Mouse (Mus musculus) bone marrow macrophage, adult 2 months (primary cell): Measurements from ENCODE around the gene Rapgef4. TPM values are rescaled to one million over a fixed set of nuclear protein-coding genes. Genes with fewer than 3 reads are reported as not detected.
A peak's percentile ranks its signal among the peaks of the same experiment; 100 is the strongest.

Source experiments
- H3K27ac ChIP-seq: 2 replicates; pipeline ENCODE4 v1.5.1; 2012; ENCODE audit warnings: low read depth, low read length; ENCODE audit not compliant: insufficient read depth
- H3K4me1 ChIP-seq: 2 replicates; pipeline ENCODE4 v1.6.1; 2012; ENCODE audit warnings: low read length; ENCODE audit not compliant: control insufficient read depth, insufficient read depth
- H3K4me3 ChIP-seq: 2 replicates; pipeline ENCODE4 v1.5.1; 2012; ENCODE audit warnings: mild to moderate bottlenecking, low read length, moderate library complexity; ENCODE audit not compliant: insufficient read depth
- CTCF ChIP-seq: IDR thresholded peaks from 2 replicates; pipeline ENCODE4 v1.5.1; 2012; ENCODE audit warnings: low read depth, mild to moderate bottlenecking, low read length, moderate library complexity
- POLR2A ChIP-seq: IDR thresholded peaks from 2 replicates; pipeline ENCODE4 v1.6.1; 2012; ENCODE audit warnings: mild to moderate bottlenecking, low read depth, low read length, borderline replicate concordance
- polyA plus RNA-seq: library from polyadenylated mRNA; stranded (reverse); fragments of >200 nt; gene quantifications from 2 replicates; pipeline ENCODE4 v1.2.4, GENCODE M21; 2012; ENCODE audit not compliant: missing spikeins, insufficient read depth, insufficient read length

Gene Rapgef4
- polyA plus RNA-seq, 1 experiment = not detected

DNA sequence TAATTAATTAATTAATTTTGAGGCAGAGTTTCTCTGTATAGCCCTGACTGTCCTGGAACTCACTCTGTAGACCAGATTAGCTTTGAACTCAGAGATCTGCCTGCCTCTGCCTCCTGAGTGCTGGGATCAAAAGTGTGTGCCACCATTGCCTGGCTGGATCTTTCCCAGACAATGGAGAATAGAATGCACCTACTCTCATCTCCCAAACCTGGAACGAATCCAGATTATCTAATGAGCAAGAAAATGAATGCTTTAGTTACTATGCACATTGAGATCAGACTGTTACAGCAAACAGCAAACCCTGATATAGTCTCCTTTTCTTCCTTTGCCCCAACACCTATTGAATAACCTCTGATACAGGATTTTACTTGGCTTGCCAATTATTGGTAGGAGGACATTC lies 23.1 kb upstream of the Rapgef4 start:
- Histone ChIP-seq H3K4me3 (no peak overlapping the region), H3K27ac (no peak overlapping the region), H3K4me1 (no peaks in the 10 kb centered on the region)
- no peak for TF ChIP-seq POLR2A
- TF ChIP-seq CTCF = no peak

DNA sequence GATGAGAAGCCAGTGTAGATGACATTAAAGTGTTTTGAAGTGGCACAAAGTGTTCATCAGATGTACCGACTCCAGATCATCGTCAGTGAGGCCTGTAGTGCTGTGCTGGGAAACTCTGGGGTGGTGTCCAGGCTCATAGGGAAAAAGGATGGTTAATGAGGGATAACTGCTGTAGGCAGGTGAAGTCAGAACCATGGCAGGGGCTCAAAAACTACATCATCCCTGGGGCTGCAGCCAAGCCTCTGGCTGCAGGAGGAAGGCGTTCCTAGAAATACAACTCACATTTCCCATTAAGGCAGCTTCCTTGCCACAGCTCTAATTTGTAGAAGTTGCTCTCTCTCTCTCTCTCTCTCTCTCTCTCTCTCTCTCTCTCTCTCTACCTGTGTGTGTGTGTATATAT lies 22.6 kb upstream of the Rapgef4 start:
- no peak overlapping the region for H3K27ac ChIP-seq
- H3K4me3 ChIP-seq = no peak overlapping the region
- TF ChIP-seq POLR2A (no peak), CTCF (no peak)
- H3K4me1 ChIP-seq = no peaks in the 10 kb centered on the region

DNA sequence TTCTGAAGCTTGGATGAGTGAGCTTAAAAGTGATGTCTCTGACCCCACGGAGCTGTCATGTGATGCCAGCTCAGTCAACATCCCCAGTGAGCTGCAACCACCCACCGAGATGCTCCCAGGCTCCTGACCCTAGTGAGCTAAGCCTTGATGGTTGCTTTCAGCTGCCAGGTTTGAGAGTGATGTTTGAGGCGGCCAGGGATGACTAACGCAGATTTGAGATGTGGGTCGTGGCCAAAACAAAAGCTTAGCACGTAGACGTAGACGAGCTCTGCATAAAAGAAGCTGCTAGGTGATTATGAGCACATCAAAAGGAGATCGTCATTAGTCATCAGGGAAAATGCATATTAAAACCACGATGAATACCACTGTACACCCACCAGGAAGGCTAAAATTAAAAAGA lies 16.8 kb upstream of the Rapgef4 start:
- TF ChIP-seq CTCF (no peak), POLR2A (no peak)
- no peak overlapping the region for H3K27ac ChIP-seq
- no peak overlapping the region for H3K4me3 ChIP-seq
- H3K4me1 ChIP-seq = no peaks in the 10 kb centered on the region

DNA sequence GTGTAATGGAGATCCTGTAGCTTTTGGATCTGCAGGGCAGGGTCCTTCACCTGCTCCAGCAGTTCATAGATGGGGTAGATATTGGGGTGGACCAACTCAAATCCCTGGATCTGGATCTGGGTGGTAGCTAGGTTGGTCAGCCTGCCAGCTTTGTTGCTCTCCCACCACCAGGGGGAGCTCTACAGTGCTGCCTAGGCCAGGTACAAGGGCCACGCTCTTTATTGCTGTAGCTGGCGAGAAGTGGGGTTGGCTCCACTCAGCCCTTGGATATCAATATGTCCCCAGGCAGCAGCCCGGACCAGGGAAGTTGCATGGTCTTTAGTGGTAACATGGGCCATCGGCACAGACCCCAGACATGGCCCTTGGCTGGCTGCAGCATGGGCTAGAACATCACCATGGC lies 15.6 kb upstream of the Rapgef4 start:
- Histone ChIP-seq H3K4me1 (no peaks in the 10 kb centered on the region), H3K4me3 (no peak overlapping the region), H3K27ac (no peak overlapping the region)
- TF ChIP-seq POLR2A (no peak), CTCF (peak; percentile 81)

DNA sequence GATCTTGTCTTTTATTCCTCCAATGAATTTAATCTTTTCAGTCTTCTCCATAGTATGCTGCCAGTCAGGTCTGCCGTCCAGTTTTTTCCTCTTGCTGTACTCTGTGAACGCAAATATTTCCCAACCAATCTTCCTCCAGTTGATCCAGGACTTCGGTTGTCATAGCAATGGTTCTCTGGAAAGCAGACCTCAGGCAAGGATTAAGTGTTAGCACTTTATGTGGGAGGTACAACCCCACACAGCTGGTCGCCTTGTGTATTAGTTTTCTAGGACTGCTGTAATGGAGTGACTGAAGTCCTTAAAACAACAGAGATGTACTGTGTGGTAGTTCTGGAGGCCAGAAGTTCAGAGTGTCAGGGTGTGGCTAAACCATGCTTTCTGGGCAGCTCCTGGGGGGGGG lies 14.3 kb upstream of the Rapgef4 start:
- Histone ChIP-seq H3K27ac (no peak overlapping the region), H3K4me1 (no peaks in the 10 kb centered on the region), H3K4me3 (no peak overlapping the region)
- TF ChIP-seq POLR2A = no peak

DNA sequence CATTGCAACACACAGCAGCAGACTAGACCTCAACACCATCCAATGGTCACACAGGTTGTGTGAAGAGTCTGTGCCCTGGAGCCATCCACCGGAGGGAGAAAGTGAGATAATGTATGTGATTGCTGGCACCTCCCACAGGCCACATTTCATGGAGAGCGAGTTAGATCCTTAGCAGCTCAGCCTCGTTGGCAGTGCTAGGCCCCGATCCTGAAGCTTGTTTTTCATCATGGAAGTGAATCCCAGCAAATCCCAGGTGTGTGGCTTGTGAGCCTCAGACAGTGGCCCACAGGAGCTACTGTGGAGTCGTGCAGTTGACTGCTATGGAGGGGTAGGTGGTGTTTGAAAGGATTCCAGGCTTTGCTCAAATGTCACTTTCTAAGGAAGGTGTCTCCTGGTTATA lies 13.2 kb upstream of the Rapgef4 start:
- H3K4me1 ChIP-seq = no peaks in the 10 kb centered on the region
- no peak for TF ChIP-seq POLR2A
- no peak for TF ChIP-seq CTCF
- H3K27ac ChIP-seq = no peak overlapping the region
- no peak overlapping the region for H3K4me3 ChIP-seq

DNA sequence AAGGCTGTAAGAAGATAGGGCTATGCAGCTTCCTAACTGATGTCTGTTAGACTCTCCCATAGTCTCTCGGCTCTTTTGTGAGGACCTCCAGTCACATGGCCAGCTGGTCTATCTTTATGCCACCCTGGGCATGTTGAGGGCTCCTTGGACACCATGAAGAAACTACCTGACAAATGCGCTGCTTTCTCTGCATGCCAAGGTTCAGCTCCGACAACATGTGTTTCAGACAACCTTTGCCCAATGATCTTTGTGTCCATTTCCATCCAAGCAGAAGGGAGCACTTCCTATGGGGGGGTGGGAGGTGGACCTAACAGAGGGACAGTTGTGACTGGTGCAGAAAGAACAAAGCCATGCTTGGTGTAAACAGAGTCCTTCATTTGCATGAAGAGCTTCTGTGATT lies 7.4 kb upstream of the Rapgef4 start:
- H3K27ac ChIP-seq = no peak overlapping the region
- no peaks in the 10 kb centered on the region for H3K4me1 ChIP-seq
- TF ChIP-seq POLR2A (no peak), CTCF (no peak)
- H3K4me3 ChIP-seq = no peak overlapping the region

DNA sequence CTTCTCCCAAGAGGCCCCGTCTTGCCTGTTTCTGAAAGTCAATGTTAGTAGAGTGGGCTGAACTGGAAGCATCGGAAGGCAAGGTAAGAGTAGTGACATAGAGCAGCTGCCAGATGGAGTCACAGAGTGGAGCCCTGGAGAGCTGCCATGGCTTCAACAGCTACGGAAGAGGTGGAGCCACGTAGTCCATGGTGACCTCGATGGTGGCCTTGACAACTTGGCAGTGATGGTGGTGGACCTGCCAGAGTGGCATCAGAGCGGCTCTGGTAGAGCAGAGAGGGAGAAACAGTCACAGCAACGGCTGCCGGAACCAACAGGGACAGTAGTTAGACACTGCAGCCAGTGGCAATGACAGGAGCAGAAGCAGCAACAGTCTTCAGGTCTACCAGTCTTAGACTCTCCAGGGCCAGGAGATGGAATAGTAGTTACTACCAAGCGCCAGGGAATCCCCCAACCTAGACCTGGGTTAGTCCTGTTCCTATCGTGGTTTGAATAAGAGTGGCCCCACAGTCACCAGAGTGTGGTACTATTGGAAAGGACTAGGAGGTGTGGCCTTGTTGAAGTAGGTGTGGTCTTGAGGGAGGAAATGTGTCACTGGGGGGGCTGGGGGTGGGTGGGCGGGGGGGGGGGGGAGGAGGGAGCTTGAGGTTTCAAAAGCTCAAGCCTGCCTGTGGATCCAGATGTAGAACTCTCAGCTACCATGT lies 6.7 kb upstream of the Rapgef4 start:
- Histone ChIP-seq H3K4me1 (no peaks in the 10 kb centered on the region), H3K27ac (no peak overlapping the region), H3K4me3 (no peak overlapping the region)
- TF ChIP-seq POLR2A (no peak), CTCF (no peak)

DNA sequence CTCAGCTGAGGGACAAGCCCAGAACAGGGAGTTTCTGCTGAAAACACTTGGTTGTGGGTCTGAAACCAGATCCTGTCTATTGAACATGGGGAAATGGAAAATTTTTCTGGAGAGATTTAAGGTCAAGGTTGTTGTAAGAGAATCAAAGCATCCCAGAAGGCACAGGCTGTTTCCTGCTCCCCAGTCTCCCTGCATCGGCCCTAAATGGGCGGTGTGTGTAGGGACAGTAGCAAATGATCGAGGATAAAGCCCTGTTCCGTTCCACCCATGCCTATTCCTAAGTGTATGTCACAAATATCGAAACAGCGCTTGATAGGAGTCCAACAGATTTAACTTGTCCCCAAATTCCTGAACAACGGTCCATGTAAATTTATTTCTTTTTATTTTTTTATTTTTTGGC lies 1.1 kb upstream of the Rapgef4 start:
- Histone ChIP-seq H3K27ac (no peak overlapping the region), H3K4me3 (no peak overlapping the region), H3K4me1 (no peaks in the 10 kb centered on the region)
- TF ChIP-seq CTCF = no peak
- TF ChIP-seq POLR2A = no peak

DNA sequence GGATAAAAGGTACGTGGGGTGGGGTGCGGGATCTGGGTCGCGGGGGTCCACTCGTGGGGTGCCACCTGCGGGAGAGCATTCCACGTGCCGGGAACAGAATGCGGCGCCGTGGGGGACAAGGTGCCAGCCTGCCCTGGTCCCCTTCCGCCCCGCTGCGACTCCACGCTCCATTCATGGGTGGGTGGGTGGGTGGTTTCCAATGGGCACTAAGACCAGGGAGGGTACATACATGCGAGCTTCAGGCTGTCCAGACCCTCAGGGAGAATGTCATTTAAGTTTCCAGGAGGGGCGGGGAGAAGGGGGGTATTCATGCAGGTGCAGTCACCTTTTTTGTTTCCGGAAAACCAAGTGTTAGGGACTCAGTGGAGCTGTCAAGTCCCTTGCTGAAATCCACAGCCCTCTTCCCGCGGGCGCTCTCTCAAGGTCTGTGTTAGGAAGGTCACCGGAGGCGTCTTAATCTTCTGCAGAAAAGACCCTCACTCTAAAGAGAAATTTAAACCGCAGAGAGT lies 357 bp downstream of the Rapgef4 start:
- no peak overlapping the region for H3K27ac ChIP-seq
- H3K4me3 ChIP-seq = peak overlapping the region; percentile 50
- no peak for TF ChIP-seq POLR2A
- TF ChIP-seq CTCF = no peak
- no peaks in the 10 kb centered on the region for H3K4me1 ChIP-seq

DNA sequence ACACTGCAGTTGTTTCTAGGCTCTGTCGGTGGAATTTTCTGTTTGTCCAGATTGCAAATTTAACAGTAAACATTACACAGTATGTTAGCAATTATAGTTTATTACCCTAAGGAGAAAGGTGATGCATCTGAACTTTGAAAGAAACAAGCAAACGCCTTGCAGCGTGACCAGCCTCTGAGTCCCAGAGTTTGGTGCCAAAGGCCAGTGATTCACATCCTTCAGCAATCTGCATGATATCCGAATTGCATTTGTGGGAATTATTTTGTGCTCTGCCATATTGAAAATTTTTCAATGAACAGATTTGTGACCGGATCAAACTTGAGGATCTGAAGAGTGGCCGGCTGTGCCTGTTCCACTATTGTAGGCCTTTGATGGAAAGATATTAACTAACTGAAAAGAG lies 856 bp downstream of the Rapgef4 start:
- no peaks in the 10 kb centered on the region for H3K4me1 ChIP-seq
- no peak overlapping the region for H3K4me3 ChIP-seq
- no peak for TF ChIP-seq POLR2A
- TF ChIP-seq CTCF = no peak
- no peak overlapping the region for H3K27ac ChIP-seq
